Mouse (Mus musculus): ENCODE data around the gene Harbi1. TPM values are rescaled to one million over a fixed set of nuclear protein-coding genes. Genes with fewer than 3 reads are reported as not detected.

The Harbi1 gene
- 1 to 10 TPM; 5.6 to 7.4 (median 6.6) TPM for total RNA-seq (2022)

- peak; percentile 85 to 88 for DNase-seq (ENCODE audit: low spot score in 2 of 2)
These were observed at the start of gene Harbi1, which contains the start of gene Atg13 for GRCm38 (mm10) chr2:91710272-91711234. Gene Harbi1 (plus strand): TSS chr2:91710852. Gene Atg13 (minus strand): TSS chr2:91710576.

- no peak for DNase-seq (ENCODE audit: low spot score in 2 of 2)
These were observed 49.7 kb upstream of the Harbi1 start for GRCm38 (mm10) chr2:91660981-91661380.

- no peak for DNase-seq (ENCODE audit: low spot score in 2 of 2)
These were observed 45.9 kb upstream of the Harbi1 start for GRCm38 (mm10) chr2:91664780-91665179.

GRCm38 (mm10) chr2:91666386-91666910 lies 44.2 kb upstream of the Harbi1 start:
- DNase-seq (ENCODE audit: low spot score in 2 of 2) = no peak

- DNase-seq (ENCODE audit: low spot score in 2 of 2) = no peak
These were observed 42.9 kb upstream of the Harbi1 start for GRCm38 (mm10) chr2:91667747-91668146.

GRCm38 (mm10) chr2:91669326-91669725 lies 41.3 kb upstream of the Harbi1 start:
- DNase-seq (ENCODE audit: low spot score in 2 of 2) = no peak

GRCm38 (mm10) chr2:91670038-91670437 lies 40.6 kb upstream of the Harbi1 start:
- DNase-seq (ENCODE audit: low spot score in 2 of 2) = no peak

- DNase-seq (ENCODE audit: low spot score in 2 of 2) = no peak
These were observed 37.1 kb upstream of the Harbi1 start for GRCm38 (mm10) chr2:91673587-91673986.

- no peak for DNase-seq (ENCODE audit: low spot score in 2 of 2)
These were observed 35.8 kb upstream of the Harbi1 start for GRCm38 (mm10) chr2:91674895-91675294.

GRCm38 (mm10) chr2:91676420-91676819 lies 34.2 kb upstream of the Harbi1 start:
- no peak for DNase-seq (ENCODE audit: low spot score in 2 of 2)

- DNase-seq (ENCODE audit: low spot score in 2 of 2) = no peak
These were observed 33.7 kb upstream of the Harbi1 start for GRCm38 (mm10) chr2:91676961-91677360.

- DNase-seq (ENCODE audit: low spot score in 2 of 2) = no peak
These were observed 27.8 kb upstream of the Harbi1 start for GRCm38 (mm10) chr2:91682850-91683249.

- no peak for DNase-seq (ENCODE audit: low spot score in 2 of 2)
These were observed 26.7 kb upstream of the Harbi1 start for GRCm38 (mm10) chr2:91683919-91684318.

- no peak for DNase-seq (ENCODE audit: low spot score in 2 of 2)
These were observed 21.2 kb upstream of the Harbi1 start for GRCm38 (mm10) chr2:91689452-91689851.

- no peak for DNase-seq (ENCODE audit: low spot score in 2 of 2)
These were observed 15.0 kb upstream of the Harbi1 start for GRCm38 (mm10) chr2:91695436-91696224.

GRCm38 (mm10) chr2:91696225-91696590 lies 14.4 kb upstream of the Harbi1 start:
- no peak for DNase-seq (ENCODE audit: low spot score in 2 of 2)

GRCm38 (mm10) chr2:91699225-91699624 lies 11.4 kb upstream of the Harbi1 start:
- DNase-seq (ENCODE audit: low spot score in 2 of 2) = no peak

- DNase-seq (ENCODE audit: low spot score in 2 of 2) = no peak
These were observed 9.3 kb upstream of the Harbi1 start for GRCm38 (mm10) chr2:91701366-91701765.

- no peak for DNase-seq (ENCODE audit: low spot score in 2 of 2)
These were observed 4.9 kb upstream of the Harbi1 start for GRCm38 (mm10) chr2:91705736-91706135.

- DNase-seq (ENCODE audit: low spot score in 2 of 2) = no peak
These were observed 4.2 kb upstream of the Harbi1 start for GRCm38 (mm10) chr2:91706456-91706855.

- DNase-seq (ENCODE audit: low spot score in 2 of 2) = no peak
These were observed 2.3 kb upstream of the Harbi1 start for GRCm38 (mm10) chr2:91708361-91708760.
